Mouse (Mus musculus): ENCODE data around the gene Rps17.

Gene Rps17

DNA sequence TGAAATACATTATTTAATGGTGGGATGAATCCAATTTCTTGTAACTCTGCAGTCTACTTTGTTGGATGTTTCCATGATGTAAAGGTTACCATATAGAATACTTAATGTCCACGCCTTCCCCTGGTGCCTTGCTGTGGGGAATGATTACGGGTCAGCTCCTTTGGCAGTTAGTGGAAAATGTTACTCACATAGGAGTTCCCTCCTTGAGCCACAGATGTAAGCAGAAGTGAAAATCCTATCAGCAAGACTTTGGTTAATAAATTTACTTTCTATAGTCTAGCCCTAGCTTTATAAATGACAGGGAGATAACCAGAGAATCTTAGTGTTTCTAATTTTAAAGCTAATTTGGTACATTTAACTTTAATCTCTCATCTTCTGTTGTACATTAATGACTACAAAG is 49.9 kb downstream of the Rps17 start:
- in situ Hi-C loops (cut with MboI; ENCODE audit: unreplicated experiment in 2 of 2), result loop anchor here in 1 of 2 experiments (10.0 kb wide), 1 partner anchor 80 kb away; the partner anchor contains the start of gene Pde8a
